Mouse (Mus musculus) cortical plate, adult 2 months (tissue): Measurements from ENCODE around the gene Aig1.

Experiments used
- CTCF ChIP-seq: fragments of 200-500 bp; IDR thresholded peaks from 2 replicates; pipeline ENCODE4 v1.5.1; 2011; ENCODE audit warnings: mild to moderate bottlenecking, control low read depth, low read length; ENCODE audit not compliant: insufficient read depth; ENCODE audit errors: extremely low read depth
- POLR2A ChIP-seq: fragments of 200-500 bp; IDR thresholded peaks from 2 replicates; pipeline ENCODE4 v1.6.1; 2011; ENCODE audit warnings: mild to moderate bottlenecking, low read length, control low read depth; ENCODE audit not compliant: insufficient read depth; ENCODE audit errors: extremely low read depth

- TF ChIP-seq CTCF, result no peak
- TF ChIP-seq POLR2A, result no peak
Measured at GRCm38 (mm10) chr10:13696326-13696725, 172.5 kb downstream of the Aig1 start.
